Mouse (Mus musculus) ES-E14 (cell line): ENCODE measurements at regions not wholly inside any gene's neighbourhood (a gene's known extent, or its start where the extent isn't known, plus 50 kb on each side); places are given as distances from the start of the nearest gene placed in this dataset.

Source experiments
- DNase-seq: peaks from one replicate; pipeline ENCODE4 v3.0.0-alpha.2; 2013; ENCODE audit warnings: low read depth, low spot score
- H3K27ac ChIP-seq: 2 replicates; pipeline ENCODE4 v1.5.1; 2012; ENCODE audit warnings: low read depth, mild to moderate bottlenecking, low read length, moderate library complexity, mixed read lengths; ENCODE audit not compliant: poor library complexity, insufficient read depth, severe bottlenecking
- H3K36me3 ChIP-seq: 2 replicates; pipeline ENCODE4 v1.6.1; 2012; ENCODE audit warnings: mild to moderate bottlenecking, low read length, moderate library complexity, mixed read lengths; ENCODE audit not compliant: control insufficient read depth, poor library complexity, insufficient read depth, severe bottlenecking
- H3K4me1 ChIP-seq, 2 experiments: fragments of 150-350 bp in 1 of 2; sonication (generic) in 1 of 2; 2 replicates each; pipeline ENCODE4 v1.6.1; 2012; ENCODE audit warnings: low read length in 2 of 2, mild to moderate bottlenecking in 1 of 2, mixed read lengths in 1 of 2; ENCODE audit not compliant: control insufficient read depth in 2 of 2, insufficient read depth in 2 of 2, poor library complexity in 1 of 2
- H3K4me3 ChIP-seq, 2 experiments: fragments of 150-350 bp in 1 of 2; sonication (generic) in 1 of 2; 2 replicates each; pipeline ENCODE4 v1.5.1; 2012; ENCODE audit warnings: low read length in 2 of 2, low read depth in 1 of 2, mild to moderate bottlenecking in 1 of 2, mixed read lengths in 1 of 2; ENCODE audit not compliant: insufficient read depth in 1 of 2, poor library complexity in 1 of 2, severe bottlenecking in 1 of 2
- H3K9ac ChIP-seq: 2 replicates; pipeline ENCODE4 v1.6.1; 2012; ENCODE audit warnings: low read depth, mild to moderate bottlenecking, low read length, mixed read lengths; ENCODE audit not compliant: poor library complexity, insufficient read depth, severe bottlenecking
- H3K9me3 ChIP-seq: fragments of 150-350 bp; sonication (generic); 2 replicates; pipeline ENCODE4 v1.6.1; 2012; ENCODE audit warnings: low read depth, mild to moderate bottlenecking, low read length; ENCODE audit not compliant: control insufficient read depth, insufficient read depth
- CHD2 ChIP-seq: IDR thresholded peaks from 2 replicates; pipeline ENCODE4 v1.6.1; 2014; ENCODE audit warnings: mild to moderate bottlenecking, low read depth, low read length, inconsistent platforms
- HCFC1 ChIP-seq: IDR thresholded peaks from 2 replicates; pipeline ENCODE4 v1.6.1; 2012; ENCODE audit warnings: low read length, inconsistent platforms, borderline replicate concordance; ENCODE audit not compliant: insufficient read depth
- MAFK ChIP-seq: IDR thresholded peaks from 2 replicates; pipeline ENCODE4 v1.6.1; 2014; ENCODE audit warnings: mild to moderate bottlenecking, low read depth, low read length, inconsistent platforms; ENCODE audit not compliant: insufficient read depth
- ZC3H11A ChIP-seq: IDR thresholded peaks from 2 replicates; pipeline ENCODE4 v1.6.1; 2012; ENCODE audit warnings: low read depth, mild to moderate bottlenecking, inconsistent platforms, low read length, borderline replicate concordance
- ZNF384 ChIP-seq: IDR thresholded peaks from 2 replicates; pipeline ENCODE4 v1.6.1; 2012; ENCODE audit warnings: low read depth, low read length, inconsistent platforms
- in situ Hi-C, 2 experiments: fragments of 600-800 bp; cut with MboI; formaldehyde crosslinking; loops; one replicate each; pipeline ENCODE4 v1.15.1; 2025; ENCODE audit warnings: low sequenced_read_pairs in 2 of 2, inconsistent platforms in 1 of 2; ENCODE audit not compliant: unreplicated experiment in 2 of 2

GRCm38 (mm10) chr7:88944936-88945335 is 459.1 kb downstream of the Tmem135 start:
- Histone ChIP-seq H3K4me3 (no peak overlapping the region), H3K9ac (no peak overlapping the region), H3K27ac (no peak overlapping the region), H3K36me3 (no peaks in the 10 kb centered on the region), H3K9me3 (no peaks in the 10 kb centered on the region), H3K4me1 (no peaks in the 10 kb centered on the region)
- TF ChIP-seq HCFC1 (no peak), MAFK (no peak), ZC3H11A (no peak), ZNF384 (no peak), CHD2 (no peak)
- no peak for DNase-seq
- in situ Hi-C loops, result no loop called here

GRCm38 (mm10) chr7:88941246-88941910 is 462.6 kb downstream of the Tmem135 start:
- no peaks in the 10 kb centered on the region for H3K9me3 ChIP-seq
- no peak overlapping the region for H3K9ac ChIP-seq
- in situ Hi-C loops, result no loop called here
- H3K4me1 ChIP-seq, result no peaks in the 10 kb centered on the region
- H3K4me3 ChIP-seq, result no peak overlapping the region
- DNase-seq, result no peak
- H3K27ac ChIP-seq, result no peak overlapping the region
- H3K36me3 ChIP-seq, result no peaks in the 10 kb centered on the region
- TF ChIP-seq HCFC1 (no peak), ZNF384 (no peak), CHD2 (no peak), ZC3H11A (no peak), MAFK (no peak)

DNA sequence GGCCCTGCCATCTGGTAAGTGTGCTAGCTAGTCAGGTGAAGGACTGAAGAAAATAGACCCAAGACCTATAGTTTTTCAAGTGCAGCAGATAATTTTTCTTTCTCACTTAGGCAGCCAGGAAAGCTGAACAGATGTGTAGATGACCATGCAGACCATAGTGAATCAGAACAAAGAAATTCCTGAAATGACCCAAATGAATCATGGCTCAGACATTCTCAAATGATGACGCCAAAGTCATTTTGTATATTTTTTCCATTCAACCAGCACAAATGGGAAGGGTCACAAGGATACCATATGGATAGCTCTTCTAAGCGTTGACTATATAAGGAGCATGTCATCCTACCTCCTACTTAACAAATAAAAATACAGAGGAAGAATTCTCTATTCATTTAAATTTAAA is 463.8 kb downstream of the Tmem135 start:
- no peak for DNase-seq
- no peak for TF ChIP-seq ZC3H11A
- no peak for TF ChIP-seq CHD2
- no peak for TF ChIP-seq ZNF384
- no peak for TF ChIP-seq MAFK
- no peak for TF ChIP-seq HCFC1
- no peak overlapping the region for H3K4me3 ChIP-seq
- H3K9ac ChIP-seq, result no peak overlapping the region
- in situ Hi-C loops, result no loop called here
- H3K9me3 ChIP-seq, result no peaks in the 10 kb centered on the region
- no peak overlapping the region for H3K27ac ChIP-seq
- no peaks in the 10 kb centered on the region for H3K36me3 ChIP-seq
- no peaks in the 10 kb centered on the region for H3K4me1 ChIP-seq

DNA sequence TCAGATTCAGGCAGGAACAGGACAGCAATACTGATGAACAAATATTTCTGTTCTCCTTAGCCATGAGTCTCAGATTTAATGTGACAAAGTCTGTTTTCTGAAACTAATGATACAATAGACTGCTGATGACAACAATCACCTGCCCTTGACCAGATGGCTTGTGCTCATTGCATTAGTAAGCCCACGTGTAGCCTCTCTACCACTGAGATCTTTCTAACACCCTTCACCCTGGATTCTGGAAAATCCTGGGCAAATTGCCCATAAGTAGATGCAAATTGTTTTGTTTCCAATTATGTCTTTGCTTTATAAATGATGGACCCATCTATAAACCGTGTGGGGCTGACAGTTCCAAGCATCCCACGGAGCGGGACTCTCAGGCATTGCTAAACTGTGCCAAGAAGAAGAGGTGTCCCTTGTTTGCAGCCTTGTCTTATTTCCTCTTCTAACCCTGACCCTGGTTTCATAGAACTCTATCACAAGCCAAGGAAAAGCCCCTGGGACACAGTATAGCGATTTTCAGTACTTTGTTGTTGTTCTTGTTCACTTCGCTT is 475.7 kb downstream of the Tmem135 start:
- in situ Hi-C loops, result no loop called here
- no peaks in the 10 kb centered on the region for H3K36me3 ChIP-seq
- no peaks in the 10 kb centered on the region for H3K4me1 ChIP-seq
- DNase-seq, result no peak
- H3K4me3 ChIP-seq, result no peak overlapping the region
- TF ChIP-seq MAFK, result no peak
- no peak for TF ChIP-seq ZC3H11A
- TF ChIP-seq ZNF384, result no peak
- no peak for TF ChIP-seq CHD2
- no peak for TF ChIP-seq HCFC1
- H3K9ac ChIP-seq, result no peak overlapping the region
- H3K9me3 ChIP-seq, result no peaks in the 10 kb centered on the region
- H3K27ac ChIP-seq, result no peak overlapping the region
